Mouse (Mus musculus) frontal cortex, adult (tissue): ENCODE data around the gene Il1b.

Experiments
- ATAC-seq: cut with Nextera tagmentation; 2 replicates; pipeline ENCODE4 v1.9.2; 2017; ENCODE audit warnings: mild to moderate bottlenecking, moderate library complexity, mixed read lengths; ENCODE audit not compliant: low TSS enrichment

Il1b gene

DNA sequence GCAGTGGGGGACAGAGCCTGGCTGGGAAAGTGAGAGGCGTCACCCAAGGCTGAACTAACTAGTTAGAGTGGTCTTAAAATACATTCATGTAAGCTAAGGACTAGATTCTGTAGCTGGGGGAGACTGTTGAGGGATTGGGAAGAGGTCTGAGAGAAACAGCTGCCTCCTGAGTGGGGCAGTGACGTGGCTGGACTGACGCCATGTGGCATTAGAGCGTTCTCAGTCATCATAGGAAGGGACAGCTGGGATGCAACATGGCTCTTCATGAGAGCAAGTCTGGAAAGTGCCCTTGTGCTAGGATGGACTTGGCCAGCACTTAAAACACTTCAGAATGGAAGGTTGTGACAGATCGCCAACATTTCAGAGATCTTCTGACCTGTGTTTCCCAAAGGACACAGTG lies 2.1 kb downstream of the Il1b start:
- ATAC-seq = no peak

DNA sequence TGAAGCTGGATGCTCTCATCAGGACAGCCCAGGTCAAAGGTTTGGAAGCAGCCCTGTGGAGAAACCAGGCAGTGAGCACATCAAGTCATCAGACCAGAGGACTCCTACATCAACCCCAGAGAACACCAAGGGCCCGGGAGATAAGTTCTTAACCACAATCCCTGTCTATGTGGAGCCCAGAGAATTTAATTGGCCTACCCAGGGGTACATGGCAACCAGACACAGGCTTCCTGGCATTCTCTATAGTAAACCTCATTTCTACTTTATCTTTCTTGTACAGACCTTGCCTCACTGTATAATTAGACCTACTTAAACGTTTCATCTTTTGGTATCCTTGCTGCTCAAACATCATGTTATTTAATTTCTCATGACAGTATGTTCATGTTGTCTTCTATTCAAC lies 2.8 kb downstream of the Il1b start:
- ATAC-seq = no peak

DNA sequence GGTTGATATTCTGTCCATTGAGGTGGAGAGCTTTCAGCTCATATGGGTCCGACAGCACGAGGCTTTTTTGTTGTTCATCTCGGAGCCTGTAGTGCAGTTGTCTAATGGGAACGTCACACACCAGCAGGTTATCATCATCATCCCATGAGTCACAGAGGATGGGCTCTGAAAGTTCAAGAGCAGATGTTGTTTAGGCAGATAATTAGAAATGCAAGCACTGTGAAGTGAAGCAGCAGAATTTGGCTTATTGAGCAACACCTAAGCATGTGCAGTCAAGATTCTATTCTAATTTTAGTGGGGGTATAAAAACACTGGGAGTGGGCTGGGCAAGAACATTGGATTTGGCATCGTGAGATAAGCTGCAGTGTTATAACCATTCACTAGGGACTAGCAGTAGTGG lies 3.7 kb downstream of the Il1b start:
- 0 out of 2 replicates have a peak, but pooled peaks have one; percentile 31 for ATAC-seq

DNA sequence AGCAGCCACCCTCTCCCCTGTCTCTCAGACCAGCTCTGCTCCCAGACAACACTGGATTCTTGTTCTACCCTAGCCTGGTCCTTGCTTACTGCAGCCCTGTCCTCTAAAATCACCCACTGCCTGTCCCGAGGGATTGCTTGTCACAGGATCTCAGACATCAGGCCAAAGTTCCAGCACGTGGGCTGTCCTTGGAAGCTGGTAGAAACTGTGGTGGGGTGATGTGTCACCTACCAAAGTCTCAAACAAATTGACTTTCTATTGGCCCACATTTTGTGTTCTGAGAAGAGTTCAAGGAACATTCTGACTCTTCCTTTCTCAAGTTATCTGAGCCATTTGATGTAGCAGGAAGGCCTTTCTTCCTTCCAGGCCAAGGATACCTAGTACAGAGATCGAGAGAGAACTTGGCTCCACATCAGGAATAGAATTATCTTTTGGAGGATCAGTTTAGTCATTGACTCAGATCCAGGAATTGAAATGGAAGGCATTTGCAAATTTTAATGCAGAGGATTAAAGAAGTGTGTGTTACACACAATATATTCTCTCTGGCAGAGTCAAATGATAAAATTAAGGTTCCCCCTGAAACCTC lies 9.9 kb downstream of the Il1b start:
- ATAC-seq = peak; percentile 27; the same call in 1 of the 2 replicates

DNA sequence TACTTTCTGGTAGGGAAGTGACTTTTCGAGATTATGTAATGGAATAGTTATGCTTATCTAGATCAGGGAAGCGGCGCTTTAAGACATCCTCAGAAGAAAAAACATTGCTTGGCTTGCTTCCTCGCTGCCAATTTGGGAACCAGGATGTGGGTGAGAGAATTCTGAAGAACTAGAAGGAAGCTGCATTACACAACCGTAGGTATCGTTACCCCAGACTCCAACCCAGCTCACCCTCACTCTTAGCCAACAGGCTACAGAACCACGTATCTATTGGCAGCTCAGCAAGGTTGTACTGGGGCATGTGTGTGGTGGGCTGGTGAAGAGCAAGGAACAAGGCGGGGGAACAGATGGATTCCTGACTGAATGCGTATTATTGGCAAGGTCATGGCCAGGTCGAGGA lies 10.7 kb downstream of the Il1b start:
- peak; percentile 99 for ATAC-seq

DNA sequence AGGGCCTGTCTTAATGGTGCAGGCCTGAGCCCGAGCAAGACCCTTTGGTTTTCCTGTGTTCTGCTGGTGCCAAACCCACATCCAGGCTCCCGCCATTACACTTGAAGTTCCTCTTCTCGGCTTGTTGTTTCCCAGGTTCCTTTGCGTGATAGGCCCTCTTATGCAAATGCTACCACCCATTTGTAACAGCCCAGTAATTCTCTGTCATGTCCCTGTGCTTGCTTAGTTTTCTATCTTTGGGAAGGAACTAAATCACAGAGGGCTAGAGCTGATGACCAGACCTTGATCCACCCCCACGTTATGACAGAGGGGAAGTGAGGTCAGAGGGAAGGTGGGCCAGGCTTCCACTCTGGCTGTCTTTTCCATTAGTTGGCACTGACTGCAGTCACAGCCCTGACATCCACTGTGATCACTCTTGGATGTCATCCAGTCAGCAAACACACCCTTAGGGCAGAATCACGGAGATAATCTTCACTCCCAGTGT lies 32.8 kb downstream of the Il1b start:
- ATAC-seq = no peak

DNA sequence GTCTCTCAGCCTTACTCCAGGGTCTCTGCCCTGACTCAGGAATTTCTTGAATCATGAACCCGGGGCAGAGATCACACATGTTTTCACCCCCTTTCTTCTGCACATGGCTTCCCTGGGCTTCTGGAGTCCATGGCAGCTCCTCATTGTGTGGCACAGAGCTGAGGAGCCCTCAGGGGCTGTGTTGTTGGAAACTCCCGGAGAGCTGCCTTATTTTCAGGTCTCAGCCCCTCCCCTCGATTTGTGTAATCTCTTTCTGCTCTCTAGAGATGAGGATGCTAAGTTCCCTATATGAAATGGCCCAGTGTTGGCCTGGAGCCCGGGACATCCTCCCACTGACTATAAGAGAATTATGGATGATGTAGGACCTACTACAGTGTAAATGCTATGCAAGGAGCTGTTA lies 37.5 kb downstream of the Il1b start:
- no peak for ATAC-seq

DNA sequence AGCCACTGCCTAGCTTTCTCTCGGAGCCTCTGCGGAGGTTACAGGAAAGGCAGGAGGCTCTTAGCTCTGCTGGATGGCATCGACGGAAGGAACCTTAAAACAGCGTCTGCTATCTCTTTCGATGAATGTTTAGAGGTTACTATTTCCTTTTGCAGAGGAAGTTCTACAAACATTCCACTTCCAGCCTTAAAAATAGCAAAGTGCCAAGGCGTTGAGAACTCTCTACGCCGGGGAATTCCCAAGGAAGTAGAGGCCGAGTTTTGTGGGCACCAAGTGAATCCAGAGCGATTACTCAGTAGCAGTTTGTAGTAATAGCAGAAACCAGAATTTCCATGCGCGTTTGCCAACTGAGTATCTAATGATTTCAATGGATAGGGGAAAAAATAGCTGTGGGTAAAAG lies 40.4 kb downstream of the Il1b start:
- ATAC-seq = no peak

DNA sequence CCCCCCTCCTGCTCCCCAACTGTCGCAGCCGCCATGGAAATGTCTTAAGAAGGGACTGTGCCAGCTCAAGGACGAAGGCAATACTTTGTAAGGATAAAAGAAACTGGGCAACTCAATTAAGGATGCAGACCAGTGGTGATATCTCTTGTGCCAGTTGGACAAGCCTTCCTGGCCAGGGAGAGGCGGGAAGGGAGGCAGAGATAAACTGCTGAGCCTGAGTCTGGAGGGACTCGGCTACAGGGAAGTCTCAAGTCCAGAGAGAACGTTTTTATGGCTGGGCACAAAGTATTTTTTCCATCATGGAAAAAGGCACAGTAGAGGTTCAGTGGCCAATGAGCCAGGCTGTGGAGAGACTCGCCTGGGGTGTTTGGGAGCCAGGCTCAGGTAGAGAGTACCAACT lies 40.9 kb downstream of the Il1b start:
- ATAC-seq = no peak

DNA sequence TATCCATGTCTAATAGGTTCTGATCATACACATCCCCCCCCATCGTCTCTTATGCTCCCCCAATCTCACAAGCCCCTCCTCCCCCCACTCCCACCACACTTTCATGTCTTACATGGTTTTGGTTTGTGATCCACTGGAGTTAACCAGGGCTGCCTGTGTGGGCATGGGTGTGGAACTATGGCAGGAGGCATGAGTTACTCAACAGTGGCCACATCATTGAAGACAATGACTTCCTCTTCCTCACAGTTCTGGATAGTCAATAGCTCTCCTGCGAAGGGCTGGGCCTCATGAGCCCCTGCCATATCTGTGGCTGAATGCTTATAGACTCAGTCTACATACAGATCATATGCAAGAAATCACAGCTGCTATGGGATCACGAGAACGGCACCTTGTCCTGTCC lies 42.7 kb downstream of the Il1b start:
- ATAC-seq = no peak

DNA sequence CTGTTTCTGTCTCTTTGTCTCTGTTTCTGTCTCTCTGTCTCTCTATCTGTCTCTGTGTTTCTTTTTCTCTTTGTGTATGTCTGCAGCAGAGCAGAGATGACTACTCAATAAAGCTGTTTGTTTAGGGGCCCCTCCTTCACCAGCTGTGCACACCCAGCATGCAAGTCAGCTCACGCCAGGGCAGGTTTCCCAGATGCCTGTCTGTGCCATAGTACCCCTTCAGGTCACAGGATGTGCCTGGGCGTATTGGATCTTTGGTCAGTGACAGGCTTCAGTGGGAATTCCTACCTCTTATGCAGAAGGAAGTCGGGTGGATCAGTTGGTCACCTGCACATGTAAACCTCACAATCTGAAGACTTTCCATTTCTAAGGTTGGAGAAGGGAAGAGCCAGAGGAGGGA lies 46.7 kb downstream of the Il1b start:
- no peak for ATAC-seq

DNA sequence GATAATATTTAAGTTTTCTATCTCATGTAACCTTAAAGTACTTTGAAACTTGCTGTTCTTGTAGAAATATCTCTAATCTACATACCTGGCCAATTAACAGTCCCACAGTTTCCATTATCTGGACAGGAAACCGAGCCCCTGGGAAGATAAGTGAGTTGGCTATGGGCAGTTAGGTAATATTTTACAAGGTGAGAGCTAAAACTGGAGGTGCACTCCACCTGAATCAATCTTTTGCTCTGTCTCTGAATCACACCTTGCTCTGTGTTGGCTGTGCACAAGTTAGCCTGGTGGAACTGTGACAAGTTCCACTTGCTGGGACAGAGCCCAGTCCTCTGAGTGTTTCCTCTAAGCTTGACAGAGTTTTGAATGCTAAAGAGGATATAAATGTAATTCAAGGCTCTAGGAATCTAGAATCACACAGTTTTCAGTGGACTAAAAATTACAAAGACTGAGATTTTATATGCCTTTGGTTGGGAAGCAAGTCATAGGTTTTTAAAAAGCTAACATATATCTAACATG lies 48.8 kb downstream of the Il1b start:
- ATAC-seq = peak; percentile 96

DNA sequence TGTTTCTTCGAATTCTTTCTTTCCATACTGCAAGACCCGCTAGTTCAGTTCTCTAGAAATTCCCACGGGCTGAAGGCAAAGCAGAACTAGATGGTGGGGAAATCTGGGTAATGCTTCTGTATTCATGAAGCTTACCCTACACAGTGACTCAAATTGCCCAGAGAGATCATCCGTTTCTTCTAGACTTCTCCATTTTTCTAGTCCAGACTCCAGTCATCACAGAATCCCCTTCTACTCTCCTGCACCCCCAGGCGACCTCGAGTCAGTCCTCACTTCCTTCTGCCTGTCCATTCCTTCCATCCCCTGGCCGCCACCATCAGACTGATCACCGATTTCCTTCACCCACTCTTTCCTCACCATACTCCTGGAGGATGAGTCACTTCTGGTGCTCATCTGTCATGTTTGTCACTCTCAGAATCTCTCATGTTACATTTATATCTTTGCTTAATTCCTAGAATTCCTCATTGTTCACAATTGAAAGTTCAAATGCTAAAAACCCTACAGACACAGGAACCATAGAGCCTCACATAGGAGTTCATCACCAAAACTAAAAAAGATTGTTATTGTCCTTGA lies 50.8 kb downstream of the Il1b start:
- ATAC-seq = peak; percentile 52; the same call in 1 of the 2 replicates

DNA sequence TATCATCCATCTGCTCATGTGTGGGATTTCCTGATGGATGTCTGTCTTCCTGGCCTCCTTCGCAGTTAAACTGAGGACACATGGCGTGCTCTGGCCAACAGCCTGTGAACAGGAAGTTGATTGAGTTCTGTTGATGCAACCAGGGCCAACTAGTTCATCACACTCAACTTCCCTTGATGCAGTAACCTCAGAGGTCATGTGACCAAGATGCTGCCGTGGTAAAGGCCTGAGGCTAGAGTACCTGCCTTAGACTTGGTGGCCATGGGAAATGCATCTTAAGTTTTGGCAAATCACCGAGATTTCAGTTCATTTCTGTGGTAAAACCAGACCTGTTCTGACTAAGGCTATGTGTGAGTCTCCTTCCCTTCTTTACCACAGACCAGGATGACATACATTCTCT lies 55.1 kb downstream of the Il1b start:
- no peak for ATAC-seq

DNA sequence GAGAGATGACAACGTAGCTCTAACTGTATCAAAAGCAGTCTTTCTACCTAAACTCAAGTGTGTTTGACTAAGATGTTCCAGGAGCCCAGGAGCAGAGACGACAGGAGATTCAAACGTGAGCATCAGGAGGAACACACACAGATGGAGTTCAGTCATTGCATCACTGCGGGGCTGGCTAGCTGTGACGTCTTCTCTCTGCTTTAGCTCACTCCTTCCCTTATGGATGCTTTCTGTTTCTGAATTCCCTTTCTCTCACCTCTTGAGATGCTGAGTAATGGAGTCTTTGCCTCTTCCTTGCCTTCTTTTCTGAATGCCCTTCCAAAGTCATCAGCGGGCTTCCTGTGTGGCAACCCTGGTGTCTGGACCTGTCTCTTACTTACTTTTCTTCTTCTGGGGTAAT lies 56.1 kb downstream of the Il1b start:
- no peak for ATAC-seq
